Mouse (Mus musculus) ES-E14 (cell line): ENCODE data around the gene Vdr. TPM values are rescaled to one million over a fixed set of nuclear protein-coding genes. Genes with fewer than 3 reads are reported as not detected.
A peak's percentile ranks its signal among the peaks of the same experiment; 100 is the strongest.

Experiments
- DNase-seq: peaks from one replicate; pipeline ENCODE4 v3.0.0-alpha.2; 2013; ENCODE audit warnings: low read depth, low spot score
- H3K27ac ChIP-seq: 2 replicates; pipeline ENCODE4 v1.5.1; 2012; ENCODE audit warnings: low read depth, mild to moderate bottlenecking, low read length, moderate library complexity, mixed read lengths; ENCODE audit not compliant: poor library complexity, insufficient read depth, severe bottlenecking
- H3K36me3 ChIP-seq: 2 replicates; pipeline ENCODE4 v1.6.1; 2012; ENCODE audit warnings: mild to moderate bottlenecking, low read length, moderate library complexity, mixed read lengths; ENCODE audit not compliant: control insufficient read depth, poor library complexity, insufficient read depth, severe bottlenecking
- H3K4me1 ChIP-seq, 2 experiments: fragments of 150-350 bp in 1 of 2; sonication (generic) in 1 of 2; 2 replicates each; pipeline ENCODE4 v1.6.1; 2012; ENCODE audit warnings: low read length in 2 of 2, mild to moderate bottlenecking in 1 of 2, mixed read lengths in 1 of 2; ENCODE audit not compliant: control insufficient read depth in 2 of 2, insufficient read depth in 2 of 2, poor library complexity in 1 of 2
- H3K4me3 ChIP-seq, 2 experiments: fragments of 150-350 bp in 1 of 2; sonication (generic) in 1 of 2; 2 replicates each; pipeline ENCODE4 v1.5.1; 2012; ENCODE audit warnings: low read length in 2 of 2, low read depth in 1 of 2, mild to moderate bottlenecking in 1 of 2, mixed read lengths in 1 of 2; ENCODE audit not compliant: insufficient read depth in 1 of 2, poor library complexity in 1 of 2, severe bottlenecking in 1 of 2
- H3K9ac ChIP-seq: 2 replicates; pipeline ENCODE4 v1.6.1; 2012; ENCODE audit warnings: low read depth, mild to moderate bottlenecking, low read length, mixed read lengths; ENCODE audit not compliant: poor library complexity, insufficient read depth, severe bottlenecking
- H3K9me3 ChIP-seq: fragments of 150-350 bp; sonication (generic); 2 replicates; pipeline ENCODE4 v1.6.1; 2012; ENCODE audit warnings: low read depth, mild to moderate bottlenecking, low read length; ENCODE audit not compliant: control insufficient read depth, insufficient read depth
- CHD2 ChIP-seq: IDR thresholded peaks from 2 replicates; pipeline ENCODE4 v1.6.1; 2014; ENCODE audit warnings: mild to moderate bottlenecking, low read depth, low read length, inconsistent platforms
- HCFC1 ChIP-seq: IDR thresholded peaks from 2 replicates; pipeline ENCODE4 v1.6.1; 2012; ENCODE audit warnings: low read length, inconsistent platforms, borderline replicate concordance; ENCODE audit not compliant: insufficient read depth
- MAFK ChIP-seq: IDR thresholded peaks from 2 replicates; pipeline ENCODE4 v1.6.1; 2014; ENCODE audit warnings: mild to moderate bottlenecking, low read depth, low read length, inconsistent platforms; ENCODE audit not compliant: insufficient read depth
- ZC3H11A ChIP-seq: IDR thresholded peaks from 2 replicates; pipeline ENCODE4 v1.6.1; 2012; ENCODE audit warnings: low read depth, mild to moderate bottlenecking, inconsistent platforms, low read length, borderline replicate concordance
- ZNF384 ChIP-seq: IDR thresholded peaks from 2 replicates; pipeline ENCODE4 v1.6.1; 2012; ENCODE audit warnings: low read depth, low read length, inconsistent platforms
- in situ Hi-C, 2 experiments: fragments of 600-800 bp; cut with MboI; formaldehyde crosslinking; loops; one replicate each; pipeline ENCODE4 v1.15.1; 2025; ENCODE audit warnings: low sequenced_read_pairs in 2 of 2, inconsistent platforms in 1 of 2; ENCODE audit not compliant: unreplicated experiment in 2 of 2
- total RNA-seq: library from RNA; depleted of rRNA; stranded (reverse); fragments of 300-350 nt; gene quantifications from 2 replicates; pipeline ENCODE4 v1.2.3, GENCODE M21; 2012

Vdr gene
- total RNA-seq, 1 experiment: 0.22 TPM

GRCm38 (mm10) chr15:97940088-97940487 is 29.7 kb upstream of the Vdr start:
- Histone ChIP-seq H3K36me3 (no peaks in the 10 kb centered on the region), H3K4me1 (no peaks in the 10 kb centered on the region), H3K9ac (no peak overlapping the region), H3K4me3 (no peak overlapping the region), H3K27ac (no peak overlapping the region), H3K9me3 (no peaks in the 10 kb centered on the region)
- in situ Hi-C loops: no loop called here
- DNase-seq: no peak
- TF ChIP-seq CHD2: no peak
- no peak for TF ChIP-seq ZNF384
- no peak for TF ChIP-seq HCFC1
- TF ChIP-seq ZC3H11A: no peak
- TF ChIP-seq MAFK: no peak

- Histone ChIP-seq H3K27ac (no peak overlapping the region), H3K9ac (no peak overlapping the region), H3K4me1 (no peaks in the 10 kb centered on the region), H3K4me3 (no peak overlapping the region), H3K9me3 (no peaks in the 10 kb centered on the region), H3K36me3 (no peaks in the 10 kb centered on the region)
- TF ChIP-seq CHD2 (no peak), ZNF384 (no peak), MAFK (no peak), ZC3H11A (no peak), HCFC1 (no peak)
- no peak for DNase-seq
- in situ Hi-C loops: no loop called here
These were observed 28.1 kb upstream of the Vdr start for GRCm38 (mm10) chr15:97938580-97938979.

- peaks cover 2 to 3% of the 10 kb centered on the region in 2 experiments; a peak in 1 of 4 replicates for H3K4me1 ChIP-seq
- no peak for TF ChIP-seq ZNF384
- no peak for TF ChIP-seq MAFK
- TF ChIP-seq HCFC1: no peak
- TF ChIP-seq ZC3H11A: no peak
- no peak for TF ChIP-seq CHD2
- 0 out of 4 replicates have a peak overlapping the region, but pooled peaks of 1 of the 2 experiments have one; percentile 30 for H3K4me3 ChIP-seq
- DNase-seq: no peak
- H3K27ac ChIP-seq: no peak overlapping the region
- H3K9ac ChIP-seq: no peak overlapping the region
- H3K36me3 ChIP-seq: no peaks in the 10 kb centered on the region
- H3K9me3 ChIP-seq: no peaks in the 10 kb centered on the region
- in situ Hi-C loops: no loop called here
These were observed 22.0 kb upstream of the Vdr start for GRCm38 (mm10) chr15:97932441-97932840.

GRCm38 (mm10) chr15:97929259-97929824 is 18.9 kb upstream of the Vdr start:
- Histone ChIP-seq H3K4me3 (no peak overlapping the region), H3K4me1 (peaks cover 2 to 3% of the 10 kb centered on the region in 2 experiments; a peak in 1 of 4 replicates), H3K9me3 (no peaks in the 10 kb centered on the region), H3K9ac (no peak overlapping the region), H3K36me3 (no peaks in the 10 kb centered on the region), H3K27ac (no peak overlapping the region)
- in situ Hi-C loops: no loop called here
- DNase-seq: no peak
- TF ChIP-seq MAFK (no peak), HCFC1 (no peak), ZNF384 (no peak)

GRCm38 (mm10) chr15:97927821-97928220 is 17.4 kb upstream of the Vdr start:
- TF ChIP-seq MAFK: no peak
- TF ChIP-seq CHD2: no peak
- no peak for TF ChIP-seq ZC3H11A
- no peak for TF ChIP-seq HCFC1
- no peak for TF ChIP-seq ZNF384
- in situ Hi-C loops: no loop called here
- DNase-seq: no peak
- no peak overlapping the region for H3K9ac ChIP-seq
- H3K4me3 ChIP-seq: no peak overlapping the region
- no peak overlapping the region for H3K27ac ChIP-seq
- no peaks in the 10 kb centered on the region for H3K9me3 ChIP-seq
- peaks cover 2 to 3% of the 10 kb centered on the region in 2 experiments; a peak in 1 of 4 replicates for H3K4me1 ChIP-seq
- no peaks in the 10 kb centered on the region for H3K36me3 ChIP-seq
